Mouse (Mus musculus) forebrain, embryonic 16.5 days (tissue): ENCODE measurements around the gene Mapk6. TPM values are rescaled to one million over a fixed set of nuclear protein-coding genes. Genes with fewer than 3 reads are reported as not detected.

Source experiments
- ATAC-seq: fragments of 200-750 bp; cut with Nextera tagmentation; 2 replicates; pipeline ENCODE4 v1.8.0; 2017; ENCODE audit warnings: mild to moderate bottlenecking, moderate library complexity
- H3K27ac ChIP-seq: fragments of 300-500 bp; sonication (generic); 2 replicates; pipeline ENCODE4 v1.5.1; 2014; ENCODE audit warnings: low read length, control low read depth
- H3K27me3 ChIP-seq: fragments of 300-500 bp; sonication (generic); replicated peaks from 2 replicates; pipeline ENCODE4 v1.6.1; 2014; ENCODE audit warnings: low read length; ENCODE audit not compliant: control insufficient read depth, insufficient read depth
- H3K36me3 ChIP-seq: fragments of 300-500 bp; sonication (generic); 2 replicates; pipeline ENCODE4 v1.6.1; 2014; ENCODE audit not compliant: control insufficient read depth, insufficient read depth
- H3K4me1 ChIP-seq: fragments of 300-500 bp; sonication (generic); replicated peaks from 2 replicates; pipeline ENCODE4 v1.6.1; 2014; ENCODE audit warnings: low read length; ENCODE audit not compliant: control insufficient read depth, insufficient read depth
- H3K4me2 ChIP-seq: fragments of 300-500 bp; sonication (generic); 2 replicates; pipeline ENCODE4 v1.6.1; 2014; ENCODE audit warnings: mild to moderate bottlenecking, low read length, control low read depth
- H3K4me3 ChIP-seq: fragments of 300-500 bp; sonication (generic); replicated peaks from 2 replicates; pipeline ENCODE4 v1.5.1; 2014; ENCODE audit warnings: mild to moderate bottlenecking, low read length, control low read depth
- H3K9ac ChIP-seq: fragments of 300-500 bp; sonication (generic); replicated peaks from 2 replicates; pipeline ENCODE4 v1.6.1; 2014; ENCODE audit warnings: low read depth, low read length, control low read depth
- H3K9me3 ChIP-seq: fragments of 300-500 bp; sonication (generic); 2 replicates; pipeline ENCODE4 v1.6.1; 2016; ENCODE audit warnings: low read length; ENCODE audit not compliant: control insufficient read depth
- WGBS: fragments of 180-500 bp; shearing (Covaris S2); extraction: QIAGEN DNeasy Blood & Tissue Kit; methylation state at CpG from one replicate; pipeline ENCODE4 v1.1.7; 2014; 5-methylcytosine and 5-hydroxymethylcytosine counted together
- polyA plus RNA-seq: library from polyadenylated mRNA; unstranded; fragments of >200 nt; fragmentation: Nextera tagmentation; extraction: Ambion mirVana; gene quantifications from 2 replicates; pipeline ENCODE4 v1.2.1, GENCODE M21; 2015

Gene Mapk6
- polyA plus RNA-seq, 1 experiment from 2014 or later: 141 TPM

- ATAC-seq: peak; percentile 59
- Histone ChIP-seq H3K27me3 (no peaks in the 10 kb centered on the region), H3K4me3 (no peak overlapping the region), H3K9me3 (no peaks in the 10 kb centered on the region), H3K4me2 (no peak overlapping the region), H3K9ac (no peak overlapping the region), H3K4me1 (peaks cover 4% of the 10 kb centered on the region; the same call in 1 of the 2 replicates), H3K27ac (no peak overlapping the region), H3K36me3 (no peaks in the 10 kb centered on the region)
- 2% methylated on average over 12 of the region's 12 CpGs for WGBS
These were observed 26.1 kb upstream of the Mapk6 start for GRCm38 (mm10) chr9:75435918-75436317.

- Histone ChIP-seq H3K9ac (no peak overlapping the region), H3K4me2 (no peak overlapping the region), H3K9me3 (no peaks in the 10 kb centered on the region), H3K4me1 (peaks cover 4% of the 10 kb centered on the region; the same call in 1 of the 2 replicates), H3K4me3 (no peak overlapping the region), H3K27me3 (no peaks in the 10 kb centered on the region), H3K27ac (no peak overlapping the region), H3K36me3 (no peaks in the 10 kb centered on the region)
- 81% methylated on average over 4 of the region's 4 CpGs for WGBS
- ATAC-seq: no peak
These were observed 25.5 kb upstream of the Mapk6 start for GRCm38 (mm10) chr9:75435291-75435690.

GRCm38 (mm10) chr9:75434872-75435271 lies 25.1 kb upstream of the Mapk6 start:
- H3K9me3 ChIP-seq: no peaks in the 10 kb centered on the region
- no peak overlapping the region for H3K4me2 ChIP-seq
- no peak overlapping the region for H3K4me3 ChIP-seq
- 74% methylated on average over 6 of the region's 6 CpGs for WGBS
- peaks cover 4% of the 10 kb centered on the region; the same call in 1 of the 2 replicates for H3K4me1 ChIP-seq
- ATAC-seq: no peak
- H3K27me3 ChIP-seq: no peaks in the 10 kb centered on the region
- H3K9ac ChIP-seq: no peak overlapping the region
- no peaks in the 10 kb centered on the region for H3K36me3 ChIP-seq
- H3K27ac ChIP-seq: no peak overlapping the region

- 43% methylated on average over 7 of the region's 7 CpGs for WGBS
These were observed 24.5 kb upstream of the Mapk6 start for GRCm38 (mm10) chr9:75434172-75434793.

DNA sequence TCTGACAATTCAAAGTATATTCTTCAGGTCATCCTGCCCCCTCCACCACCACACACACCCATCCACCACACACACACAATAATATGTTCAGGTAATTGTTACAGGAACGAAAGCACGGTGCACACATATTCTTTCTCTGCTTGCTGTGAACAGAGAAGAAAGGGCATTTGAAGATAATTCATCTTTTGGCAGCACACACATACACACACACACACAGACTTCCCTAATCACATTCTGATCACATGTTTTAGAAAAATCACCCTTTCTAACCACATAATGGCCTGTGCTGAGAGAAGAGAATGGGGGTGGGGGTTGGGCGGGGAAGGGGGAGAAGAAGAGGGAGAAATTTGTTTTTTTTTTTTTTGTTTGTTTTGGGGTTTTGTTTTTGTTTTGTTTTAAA lies 22.9 kb upstream of the Mapk6 start:
- H3K4me2 ChIP-seq: no peak overlapping the region
- H3K27ac ChIP-seq: no peak overlapping the region
- H3K4me1 ChIP-seq: peaks cover 4% of the 10 kb centered on the region; the same call in 1 of the 2 replicates
- 52% methylated on average over 3 of the region's 3 CpGs for WGBS
- H3K4me3 ChIP-seq: no peak overlapping the region
- no peak for ATAC-seq
- no peaks in the 10 kb centered on the region for H3K9me3 ChIP-seq
- no peaks in the 10 kb centered on the region for H3K27me3 ChIP-seq
- H3K36me3 ChIP-seq: no peaks in the 10 kb centered on the region
- no peak overlapping the region for H3K9ac ChIP-seq

More at GRCm38 (mm10) chr9:75434172-75434793, 24.5 kb upstream of the Mapk6 start:
- no peak overlapping the region for H3K27ac ChIP-seq
- H3K9ac ChIP-seq: no peak overlapping the region
- no peaks in the 10 kb centered on the region for H3K36me3 ChIP-seq
- ATAC-seq: 0 out of 2 replicates have a peak, but pooled peaks have one; percentile 47
- no peak overlapping the region for H3K4me2 ChIP-seq
- no peaks in the 10 kb centered on the region for H3K9me3 ChIP-seq
- no peaks in the 10 kb centered on the region for H3K27me3 ChIP-seq
- peaks cover 4% of the 10 kb centered on the region; the same call in 1 of the 2 replicates for H3K4me1 ChIP-seq
- no peak overlapping the region for H3K4me3 ChIP-seq

GRCm38 (mm10) chr9:75430822-75431621 lies 21.2 kb upstream of the Mapk6 start:
- peaks cover 4% of the 10 kb centered on the region; the same call in 1 of the 2 replicates for H3K4me1 ChIP-seq
- H3K36me3 ChIP-seq: no peaks in the 10 kb centered on the region
- no peak overlapping the region for H3K9ac ChIP-seq
- no peaks in the 10 kb centered on the region for H3K9me3 ChIP-seq
- no peak overlapping the region for H3K4me2 ChIP-seq
- H3K27ac ChIP-seq: no peak overlapping the region
- H3K4me3 ChIP-seq: no peak overlapping the region
- WGBS: 73% methylated on average over 16 of the region's 16 CpGs
- no peak for ATAC-seq
- no peaks in the 10 kb centered on the region for H3K27me3 ChIP-seq

- Histone ChIP-seq H3K9ac (no peak overlapping the region), H3K9me3 (no peaks in the 10 kb centered on the region), H3K27ac (no peak overlapping the region), H3K36me3 (no peaks in the 10 kb centered on the region), H3K27me3 (no peaks in the 10 kb centered on the region), H3K4me1 (peaks cover 4% of the 10 kb centered on the region; the same call in 1 of the 2 replicates), H3K4me3 (no peak overlapping the region), H3K4me2 (no peak overlapping the region)
- 88% methylated on average over 1 of the region's 1 CpGs for WGBS
- ATAC-seq: no peak
These were observed 19.9 kb upstream of the Mapk6 start for GRCm38 (mm10) chr9:75429657-75430056.

DNA sequence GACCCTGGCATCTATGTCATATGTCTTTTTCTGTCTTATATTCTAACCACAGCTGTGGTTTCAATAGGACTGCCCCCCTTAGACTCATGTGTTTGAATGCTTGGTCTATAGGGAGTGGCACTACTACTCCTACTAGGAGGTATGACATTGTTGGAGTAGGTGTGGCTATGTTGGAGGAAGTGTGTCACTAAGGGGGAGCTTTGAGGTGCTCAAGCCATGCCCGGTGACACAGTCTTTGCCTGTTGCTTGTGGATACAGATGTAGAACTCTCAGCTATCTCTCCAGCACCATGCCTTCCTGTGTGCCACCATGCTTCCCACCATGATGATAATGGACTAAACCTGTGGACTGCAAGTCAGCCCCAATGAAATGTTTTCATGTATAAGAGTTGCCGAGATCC lies 19.2 kb upstream of the Mapk6 start:
- Histone ChIP-seq H3K27me3 (no peaks in the 10 kb centered on the region), H3K4me3 (no peak overlapping the region), H3K36me3 (no peaks in the 10 kb centered on the region), H3K4me2 (no peak overlapping the region), H3K27ac (no peak overlapping the region), H3K9me3 (no peaks in the 10 kb centered on the region), H3K9ac (no peak overlapping the region), H3K4me1 (peaks cover 4% of the 10 kb centered on the region; the same call in 1 of the 2 replicates)
- no peak for ATAC-seq
- 92% methylated on average over 2 of the region's 2 CpGs for WGBS

DNA sequence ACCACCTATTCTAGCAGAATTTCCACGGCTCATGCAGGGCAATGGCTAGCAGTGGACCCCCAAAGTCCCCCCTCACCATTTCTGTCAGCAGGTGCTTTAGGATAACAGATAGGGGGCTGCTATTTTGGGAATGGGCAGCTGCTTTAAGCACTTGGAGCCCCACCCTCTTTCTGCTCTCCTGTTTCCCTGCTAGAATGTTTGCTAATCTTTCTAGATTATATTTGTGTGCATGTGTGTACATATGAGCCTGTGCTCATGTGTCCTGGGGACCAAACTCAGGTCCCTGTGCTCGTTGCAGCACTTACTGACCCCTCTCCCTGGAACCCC lies 18.4 kb upstream of the Mapk6 start:
- Histone ChIP-seq H3K36me3 (no peaks in the 10 kb centered on the region), H3K4me2 (no peak overlapping the region), H3K27ac (no peak overlapping the region), H3K27me3 (no peaks in the 10 kb centered on the region), H3K9ac (no peak overlapping the region), H3K9me3 (no peaks in the 10 kb centered on the region), H3K4me1 (peaks cover 4% of the 10 kb centered on the region; the same call in 1 of the 2 replicates), H3K4me3 (no peak overlapping the region)
- ATAC-seq: no peak
- 71% methylated on average over 2 of the region's 2 CpGs for WGBS
